Mouse (Mus musculus) gastrocnemius, postnatal 14 days (tissue): ENCODE results near the gene Fbxo41. TPM values are rescaled to one million over a fixed set of nuclear protein-coding genes. Genes with fewer than 3 reads are reported as not detected.
A peak's percentile ranks its signal among the peaks of the same experiment; 100 is the strongest.

ENCODE experiments used
- DNase-seq: peaks from one replicate; pipeline ENCODE4 v3.0.0; 2021; ENCODE audit warnings: mixed read lengths
- intact Hi-C: fragments of 180-260 bp; cut with DNase I; formaldehyde crosslinking; loops from one replicate; pipeline ENCODE4 v1.15.1; 2025; ENCODE audit warnings: low total_unique reads
- total RNA-seq, 2 experiments: library from RNA; stranded (reverse); gene quantifications; 2 replicates each; pipeline ENCODE4 v1.2.3; 2021

The Fbxo41 gene
- total RNA-seq, 2 experiments from 2014 or later = 0.02 to 0.04 TPM

GRCm38 (mm10) chr6:85498147-85498546, 4.6 kb downstream of the Fbxo41 start:
- intact Hi-C loops = no loop called here
- no peak for DNase-seq

- intact Hi-C loops = no loop called here
- no peak for DNase-seq
Measured at GRCm38 (mm10) chr6:85496976-85497375, 5.8 kb downstream of the Fbxo41 start.

- intact Hi-C loops = no loop called here
- no peak for DNase-seq
Measured at GRCm38 (mm10) chr6:85491606-85492005, 11.2 kb downstream of the Fbxo41 start.

GRCm38 (mm10) chr6:85490252-85490651, 12.5 kb downstream of the Fbxo41 start:
- no peak for DNase-seq
- intact Hi-C loops = no loop called here

GRCm38 (mm10) chr6:85489717-85490116, 13.1 kb downstream of the Fbxo41 start:
- intact Hi-C loops = no loop called here
- DNase-seq = no peak

GRCm38 (mm10) chr6:85488510-85488909, 14.3 kb downstream of the Fbxo41 start:
- intact Hi-C loops = no loop called here
- no peak for DNase-seq

- intact Hi-C loops = no loop called here
- DNase-seq = no peak
Measured at GRCm38 (mm10) chr6:85485738-85486137, 17.1 kb downstream of the Fbxo41 start.

- no peak for DNase-seq
- intact Hi-C loops = no loop called here
Measured at GRCm38 (mm10) chr6:85483843-85484721, 18.7 kb downstream of the Fbxo41 start.

- intact Hi-C loops = no loop called here
- DNase-seq = no peak
Measured at GRCm38 (mm10) chr6:85480685-85481084, 22.1 kb downstream of the Fbxo41 start.

GRCm38 (mm10) chr6:85479979-85480378, 22.8 kb downstream of the Fbxo41 start:
- intact Hi-C loops = no loop called here

GRCm38 (mm10) chr6:85478416-85478815, 24.4 kb downstream of the Fbxo41 start:
- DNase-seq = no peak
- intact Hi-C loops = no loop called here

More at GRCm38 (mm10) chr6:85479979-85480378, 22.8 kb downstream of the Fbxo41 start:
- no peak for DNase-seq

GRCm38 (mm10) chr6:85477366-85477917, 25.4 kb downstream of the Fbxo41 start:
- intact Hi-C loops = no loop called here
- peak; percentile 29 for DNase-seq

- no peak for DNase-seq
- intact Hi-C loops = no loop called here
Measured at GRCm38 (mm10) chr6:85475581-85475980, 27.2 kb downstream of the Fbxo41 start.

- intact Hi-C loops = no loop called here
- DNase-seq = no peak
Measured at GRCm38 (mm10) chr6:85472542-85472941, 30.3 kb downstream of the Fbxo41 start.

- intact Hi-C loops = no loop called here
- no peak for DNase-seq
Measured at GRCm38 (mm10) chr6:85471962-85472361, 30.8 kb downstream of the Fbxo41 start.

GRCm38 (mm10) chr6:85469660-85470430, 32.9 kb downstream of the Fbxo41 start:
- no peak for DNase-seq
- intact Hi-C loops = no loop called here

- no peak for DNase-seq
- intact Hi-C loops = no loop called here
Measured at GRCm38 (mm10) chr6:85465381-85465780, 37.4 kb downstream of the Fbxo41 start.

GRCm38 (mm10) chr6:85459621-85460020, 43.2 kb downstream of the Fbxo41 start:
- intact Hi-C loops = no loop called here
- DNase-seq = no peak

GRCm38 (mm10) chr6:85452816-85453215, 50.0 kb downstream of the Fbxo41 start:
- DNase-seq = no peak
- intact Hi-C loops = no loop called here

- DNase-seq = no peak
- intact Hi-C loops = no loop called here
Measured at GRCm38 (mm10) chr6:85452411-85452665, 50.5 kb downstream of the Fbxo41 start.
